Mouse (Mus musculus) neural tube, embryonic 11.5 days (tissue): ENCODE measurements at regions not wholly inside any gene's neighbourhood (a gene's known extent, or its start where the extent isn't known, plus 50 kb on each side); places are given as distances from the start of the nearest gene placed in this dataset.

Experiments used
- ATAC-seq: fragments of 200-750 bp; cut with Nextera tagmentation; 2 replicates; pipeline ENCODE4 v1.8.0; 2017; ENCODE audit warnings: moderate number of reproducible peaks, mild to moderate bottlenecking, moderate TSS enrichment, moderate library complexity; ENCODE audit not compliant: insufficient read depth, low FRiP score, low TSS enrichment
- DNase-seq: peaks from one replicate; pipeline ENCODE4 v3.0.0-alpha.2; 2015; ENCODE audit warnings: low spot score
- H3K27ac ChIP-seq: fragments of 300-500 bp; sonication (generic); 2 replicates; pipeline ENCODE4 v1.5.1; 2014; ENCODE audit warnings: low read depth, mild to moderate bottlenecking, low read length
- H3K27me3 ChIP-seq: fragments of 300-500 bp; sonication (generic); 2 replicates; pipeline ENCODE4 v1.6.1; 2014; ENCODE audit warnings: mild to moderate bottlenecking, low read length, mixed read lengths; ENCODE audit not compliant: control insufficient read depth, insufficient read depth
- H3K36me3 ChIP-seq: fragments of 300-500 bp; sonication (generic); 2 replicates; pipeline ENCODE4 v1.6.1; 2014; ENCODE audit warnings: mild to moderate bottlenecking, low read length, moderate library complexity, mixed read lengths; ENCODE audit not compliant: control insufficient read depth, insufficient read depth
- H3K4me1 ChIP-seq: fragments of 300-500 bp; sonication (generic); 2 replicates; pipeline ENCODE4 v1.6.1; 2014; ENCODE audit warnings: low read length, mixed read lengths; ENCODE audit not compliant: control insufficient read depth, insufficient read depth
- H3K4me2 ChIP-seq: fragments of 300-500 bp; sonication (generic); 2 replicates; pipeline ENCODE4 v1.6.1; 2014; ENCODE audit warnings: low read depth, mild to moderate bottlenecking, moderate library complexity
- H3K4me3 ChIP-seq: fragments of 300-500 bp; sonication (generic); 2 replicates; pipeline ENCODE4 v1.5.1; 2014; ENCODE audit warnings: low read depth, low read length
- H3K9ac ChIP-seq: fragments of 300-500 bp; sonication (generic); 2 replicates; pipeline ENCODE4 v1.6.1; 2014; ENCODE audit warnings: mild to moderate bottlenecking, low read length
- H3K9me3 ChIP-seq: fragments of 300-500 bp; sonication (generic); 2 replicates; pipeline ENCODE4 v1.6.1; 2016; ENCODE audit warnings: low read length; ENCODE audit not compliant: control insufficient read depth
- WGBS: fragments of 180-500 bp; shearing (Covaris S2); extraction: QIAGEN DNeasy Blood & Tissue Kit; methylation state at CpG from one replicate; pipeline ENCODE4 v1.1.7; 2014; 5-methylcytosine and 5-hydroxymethylcytosine counted together

DNA sequence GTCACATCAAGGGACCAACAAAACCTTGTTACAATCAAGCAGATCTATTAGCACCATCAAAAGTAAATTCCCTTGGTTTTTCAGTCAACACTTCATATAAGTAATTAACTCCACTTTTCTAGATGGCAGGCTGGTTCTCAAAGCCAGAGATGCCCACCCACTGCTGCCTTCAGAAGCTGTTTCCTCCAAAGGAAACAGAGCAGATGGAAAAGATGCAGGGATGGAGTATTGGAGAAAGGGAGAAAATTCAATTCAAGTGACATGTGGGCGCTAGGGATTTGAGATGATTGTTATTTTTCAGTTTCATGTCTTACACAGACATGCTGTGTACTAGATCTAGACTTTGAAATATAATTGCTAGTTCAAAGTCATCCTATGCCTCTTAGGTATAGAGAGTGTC is 705.1 kb downstream of the Edem1 start:
- no peak overlapping the region for H3K4me3 ChIP-seq
- no peaks in the 10 kb centered on the region for H3K36me3 ChIP-seq
- H3K4me1 ChIP-seq = no peaks in the 10 kb centered on the region
- no peak overlapping the region for H3K9ac ChIP-seq
- WGBS = 65% methylated on average over 1 of the region's 1 CpGs
- ATAC-seq = no peak
- H3K27me3 ChIP-seq = no peaks in the 10 kb centered on the region
- no peak for DNase-seq
- no peak overlapping the region for H3K4me2 ChIP-seq
- no peak overlapping the region for H3K27ac ChIP-seq
- H3K9me3 ChIP-seq = no peaks in the 10 kb centered on the region

DNA sequence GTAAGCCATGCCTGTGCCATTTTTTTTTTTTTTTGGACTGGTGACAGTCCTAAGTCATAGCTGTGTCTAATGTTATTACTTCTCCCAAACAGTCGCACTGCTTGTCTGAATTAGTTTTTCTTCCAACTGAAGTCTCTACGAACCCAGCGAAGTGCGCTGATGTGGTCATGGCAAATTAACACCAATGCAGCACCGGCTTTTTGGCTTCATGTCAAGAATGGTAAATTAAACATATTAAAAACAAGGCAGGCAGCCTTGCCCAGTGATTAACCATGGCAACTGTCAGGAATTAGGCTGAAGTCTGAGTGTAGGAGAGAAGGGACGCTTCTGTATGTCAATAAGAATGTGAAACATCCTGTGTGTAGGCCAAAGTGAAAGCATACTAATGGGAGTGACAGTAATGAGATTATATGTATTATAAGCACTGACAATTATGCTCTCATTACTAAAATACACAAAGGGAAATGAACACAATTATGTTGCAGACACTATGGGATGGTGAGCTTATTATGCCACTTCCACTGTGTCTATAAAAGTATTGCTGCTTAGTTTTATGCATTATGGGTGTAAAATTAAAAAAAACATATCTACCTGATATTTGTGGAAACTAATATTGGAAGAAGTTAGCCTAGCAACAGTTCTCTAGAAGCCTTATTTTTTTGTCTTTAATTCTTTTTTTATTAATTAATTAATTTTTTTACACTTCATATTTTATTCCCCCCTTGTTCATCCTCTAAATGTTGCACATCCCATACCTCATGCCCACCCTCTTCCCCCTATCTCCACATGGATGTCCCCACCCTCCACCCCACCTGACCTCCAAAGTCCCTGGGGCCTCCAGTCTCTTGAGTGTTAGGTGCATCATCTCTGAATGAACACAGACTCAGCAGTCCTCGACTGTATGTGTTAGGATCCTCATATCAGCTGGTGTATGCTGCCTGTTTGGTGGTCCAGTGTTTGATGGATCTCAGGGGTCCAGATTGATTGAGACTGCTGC is 714.8 kb downstream of the Edem1 start:
- WGBS = 50% methylated on average over 7 of the region's 7 CpGs
- no peaks in the 10 kb centered on the region for H3K9me3 ChIP-seq
- no peak overlapping the region for H3K4me2 ChIP-seq
- H3K36me3 ChIP-seq = no peaks in the 10 kb centered on the region
- H3K4me3 ChIP-seq = no peak overlapping the region
- no peaks in the 10 kb centered on the region for H3K4me1 ChIP-seq
- H3K27ac ChIP-seq = no peak overlapping the region
- ATAC-seq = peak; percentile 91
- peak; percentile 26 for DNase-seq
- no peaks in the 10 kb centered on the region for H3K27me3 ChIP-seq
- H3K9ac ChIP-seq = no peak overlapping the region

DNA sequence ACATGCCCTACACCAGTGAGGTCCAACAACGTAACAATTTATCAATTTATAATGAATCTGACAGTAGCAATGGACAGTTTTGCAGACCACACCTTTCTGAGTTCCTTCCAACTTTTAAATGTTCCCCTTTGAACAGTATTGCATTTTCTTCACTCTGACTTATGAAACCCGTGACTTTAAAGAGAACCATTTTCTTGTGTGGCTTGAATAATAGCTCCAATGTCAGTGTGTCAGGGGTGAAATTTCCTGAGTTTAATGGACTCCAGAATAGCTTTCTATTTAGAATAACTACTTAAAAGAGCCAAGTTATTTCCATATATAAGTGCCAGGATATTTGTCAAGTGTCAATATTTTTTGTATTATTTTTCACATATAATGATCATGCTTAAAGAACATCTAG is 723.9 kb downstream of the Edem1 start:
- Histone ChIP-seq H3K4me1 (no peaks in the 10 kb centered on the region), H3K9me3 (no peaks in the 10 kb centered on the region), H3K27ac (no peak overlapping the region), H3K36me3 (no peaks in the 10 kb centered on the region), H3K27me3 (no peaks in the 10 kb centered on the region), H3K4me3 (no peak overlapping the region), H3K4me2 (no peak overlapping the region), H3K9ac (no peak overlapping the region)
- DNase-seq (no peak), ATAC-seq (no peak)
- WGBS = 81% methylated on average over 2 of the region's 2 CpGs
